Mouse (Mus musculus): ENCODE measurements around the gene Ccdc71. TPM values are rescaled to one million over a fixed set of nuclear protein-coding genes. Genes with fewer than 3 reads are reported as not detected.

Ccdc71 gene
- 47.1 and 52.8 TPM in 2 replicates for polyA plus RNA-seq (2015; fragmentation: Nextera tagmentation; extraction: Ambion mirVana)

DNA sequence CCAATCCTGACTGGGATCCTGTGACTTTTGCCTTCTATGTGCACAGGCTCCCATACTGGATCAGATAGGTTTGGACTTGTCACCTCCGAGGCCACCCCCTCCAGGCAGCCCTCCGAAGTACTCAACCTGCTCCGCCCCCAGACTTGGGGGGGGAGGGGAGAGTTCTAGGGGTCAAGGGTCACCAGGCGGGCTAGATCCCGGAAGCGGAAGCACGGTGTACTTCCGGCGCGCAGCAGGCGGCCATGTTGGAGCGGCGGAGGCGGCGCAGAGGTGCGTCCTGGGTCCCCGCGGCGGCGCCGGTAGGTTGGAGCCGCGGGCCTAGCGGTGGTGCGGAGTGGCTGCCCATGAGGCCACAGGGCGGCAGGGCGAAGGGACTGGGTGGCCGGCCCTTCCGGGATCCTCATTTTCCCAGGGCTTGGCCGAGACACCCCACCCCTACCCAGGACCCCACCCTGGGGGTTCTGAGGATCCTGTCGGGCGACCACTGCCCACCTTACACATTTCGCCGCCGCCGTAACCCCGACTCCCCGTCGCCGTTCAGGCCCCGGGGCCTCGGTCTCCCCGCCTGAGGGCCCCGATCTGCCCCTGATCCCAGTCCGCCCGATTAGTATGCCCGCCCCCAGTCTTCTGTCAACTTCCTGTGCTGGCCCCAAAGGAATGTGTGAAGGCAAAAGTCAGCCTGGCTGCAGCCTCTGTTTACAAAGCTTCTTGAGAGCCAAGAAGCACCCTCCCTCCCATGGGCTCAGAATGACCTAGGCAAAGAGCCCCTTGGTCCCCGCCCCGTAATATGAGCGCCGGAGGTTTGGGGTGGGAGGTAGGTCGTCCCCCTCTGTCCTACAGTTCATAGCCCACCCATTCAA, at the start of gene Ccdc71:
Ccdc71 (plus strand) TSS at position 209 of the 860 bp plus-strand sequence.

DNA sequence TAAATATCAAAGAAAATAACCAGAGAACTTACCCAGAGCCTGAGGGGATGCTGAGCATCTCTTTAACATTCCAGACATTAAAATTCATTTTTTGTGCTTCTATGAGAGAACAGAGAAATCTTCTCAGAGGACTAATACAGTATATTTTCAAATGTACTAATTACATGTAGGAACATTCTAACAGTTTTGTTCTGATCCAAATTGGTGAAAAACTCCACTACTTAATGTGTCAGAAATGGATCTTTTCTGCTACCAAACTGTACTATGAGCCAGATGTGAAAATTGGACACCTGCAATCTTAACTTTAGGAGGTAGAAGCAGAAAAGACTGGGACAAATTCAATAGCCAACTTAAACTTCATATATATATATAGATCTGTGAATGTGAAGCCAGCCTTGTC, 31.9 kb upstream of the Ccdc71 start, which contains the start of gene Ccdc36:
Ccdc36 (minus strand) TSS at position 101 of the 400 bp plus-strand sequence.

DNA sequence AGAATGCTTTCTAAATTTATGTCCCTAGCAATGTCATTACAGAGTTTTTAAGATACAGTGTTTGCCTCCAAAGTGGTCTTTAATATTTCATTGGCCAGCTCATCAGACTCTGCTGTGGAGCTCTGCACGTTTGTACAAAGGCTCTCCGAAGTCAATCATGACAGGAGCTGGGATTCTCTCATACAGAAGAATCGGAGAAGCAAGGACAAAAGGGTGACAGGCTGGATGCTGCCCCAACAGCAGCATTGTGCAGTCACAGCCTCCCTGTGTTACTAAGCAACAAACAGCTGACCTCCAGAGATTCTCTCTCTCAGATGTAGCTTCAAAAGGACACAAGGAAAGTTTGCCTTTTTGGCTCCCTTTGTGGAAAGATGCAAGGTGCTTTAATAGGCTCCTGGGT, 24.1 kb upstream of the Ccdc71 start, which contains the start of gene BC048562:
BC048562 (plus strand) TSS at position 301 of the 400 bp plus-strand sequence.

DNA sequence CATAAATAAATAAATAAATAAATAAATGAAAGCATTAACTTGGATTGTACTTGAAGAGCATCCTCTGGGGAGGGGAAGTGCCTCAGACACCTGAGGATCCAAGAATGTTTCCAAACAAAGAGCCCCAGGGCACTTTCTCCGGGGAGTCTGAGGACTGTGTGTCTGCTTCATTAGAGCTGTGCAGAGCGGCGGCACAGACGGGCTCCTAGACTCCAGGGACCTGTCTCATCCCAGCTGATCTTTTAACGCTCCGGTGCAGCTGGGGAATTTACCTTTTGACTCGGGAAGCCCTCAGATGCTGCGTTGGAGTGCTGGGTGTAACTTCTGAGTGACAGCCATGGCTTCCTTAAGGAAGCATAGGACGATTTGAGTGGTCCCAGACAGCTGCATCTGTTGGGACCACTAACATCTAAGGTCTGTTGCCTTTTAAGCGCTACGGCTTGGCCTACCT, 879 bp downstream of the Ccdc71 start, which contains the start of gene Klhdc8b:
Klhdc8b (minus strand) TSS at position 401 of the 451 bp plus-strand sequence.

DNA sequence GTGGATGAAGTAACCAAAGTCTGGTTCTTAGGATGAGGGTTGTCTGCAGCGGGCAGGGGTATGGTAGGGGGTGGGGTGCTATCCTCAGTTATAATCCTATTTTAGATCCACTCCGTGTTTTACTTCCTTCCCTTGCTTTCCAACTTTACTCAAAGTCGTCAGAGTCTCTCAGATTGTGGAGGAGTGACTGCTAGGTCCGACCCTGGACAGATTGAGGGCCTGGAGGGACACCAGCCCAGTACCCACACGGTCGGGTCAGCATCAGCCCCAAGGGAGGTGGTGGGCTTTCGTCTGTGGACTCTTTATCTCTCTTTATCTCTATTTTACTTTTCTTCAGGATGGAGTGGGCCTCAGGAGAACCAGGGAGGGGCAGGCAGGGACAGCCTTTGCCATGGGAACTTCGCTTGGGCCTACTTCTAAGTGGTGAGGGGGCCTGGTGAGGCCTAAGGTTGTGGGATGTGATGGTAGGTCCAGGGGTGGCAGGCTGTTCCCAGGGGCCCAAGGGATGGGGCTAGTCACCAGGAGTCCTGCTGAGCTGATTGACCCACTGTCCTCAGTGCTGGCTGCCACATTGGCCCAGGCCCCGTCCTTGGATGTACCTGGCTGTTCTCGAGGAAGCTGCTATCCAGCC, 19.5 kb downstream of the Ccdc71 start, which contains the start of gene Lamb2:
Lamb2 (plus strand) TSS at position 16 of the 631 bp plus-strand sequence.

DNA sequence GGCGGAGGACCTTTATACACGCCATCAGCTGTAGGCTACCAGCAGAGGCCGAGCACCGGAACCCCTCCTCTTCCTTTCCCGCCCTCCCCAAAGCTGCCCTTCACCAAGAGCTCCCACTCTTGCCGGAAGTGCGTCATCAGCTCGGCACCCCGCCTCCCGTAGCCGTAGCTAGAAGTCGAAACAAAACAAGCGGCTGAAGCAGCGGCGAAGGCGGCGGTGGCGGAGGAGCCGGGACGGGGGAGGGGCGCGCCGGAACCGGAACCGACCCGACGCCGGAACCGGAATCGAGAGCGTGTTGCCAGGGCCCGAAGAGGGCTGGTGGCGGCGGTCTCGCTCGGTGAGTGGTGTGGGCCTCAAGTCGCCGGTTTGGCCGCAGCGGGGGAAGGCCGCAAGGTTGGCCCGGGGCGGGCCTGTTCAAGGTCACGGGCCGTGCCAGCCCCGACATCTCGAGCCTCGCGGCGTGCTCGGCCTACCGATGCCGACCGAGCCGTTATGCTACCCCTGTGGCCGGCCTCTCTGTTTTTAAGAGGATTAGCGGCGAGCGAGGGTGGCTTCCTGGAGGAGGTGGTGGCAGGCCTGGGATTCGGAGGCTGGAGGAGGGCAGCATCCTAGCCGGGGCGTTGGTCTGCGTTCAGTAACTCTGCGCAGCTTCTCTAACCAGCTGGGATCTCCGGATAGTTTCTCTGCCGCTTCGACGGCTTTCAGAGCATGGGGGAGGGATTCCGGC, 30.4 kb downstream of the Ccdc71 start, which contains the start of gene Usp19:
Usp19 (plus strand) TSS at position 44 of the 727 bp plus-strand sequence.

DNA sequence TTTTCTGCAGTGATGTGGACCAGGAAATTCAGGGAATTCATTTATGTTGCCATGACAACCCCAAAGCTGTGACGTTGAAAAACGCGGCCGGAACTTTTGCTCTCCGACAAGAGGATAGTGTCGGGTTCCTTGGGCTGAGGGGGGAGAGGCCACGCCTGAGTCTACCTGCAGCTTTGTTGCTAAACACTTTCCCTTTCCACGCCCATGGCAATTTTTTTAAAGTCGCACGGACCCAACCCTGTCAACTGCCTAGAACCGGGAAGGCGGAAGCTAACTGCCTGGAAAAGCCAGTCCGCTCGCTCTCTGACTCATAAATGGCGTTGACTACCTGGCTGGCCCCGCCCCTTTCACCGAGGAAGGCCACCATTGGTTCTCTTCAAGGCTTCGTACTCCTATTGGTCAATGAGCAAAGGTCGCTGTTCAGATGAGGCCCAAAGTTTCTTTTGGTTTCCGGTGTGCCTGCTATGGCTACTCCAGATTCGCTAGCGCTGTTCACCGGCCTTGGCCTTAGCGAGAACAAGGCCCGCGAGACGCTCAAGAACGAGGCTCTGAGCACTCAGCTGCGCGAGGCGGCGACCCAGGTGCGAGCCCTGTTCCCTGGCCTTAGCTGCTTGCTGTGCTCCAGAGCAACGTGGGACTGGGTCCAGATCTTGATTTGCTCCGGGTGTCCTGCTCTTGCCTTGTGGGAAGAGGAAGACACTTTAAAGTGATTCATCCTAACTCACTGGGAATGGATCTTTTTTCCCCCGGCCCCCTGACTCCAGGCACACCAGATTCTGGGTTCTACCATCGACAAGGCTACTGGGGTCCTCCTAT, 47.5 kb downstream of the Ccdc71 start, which contains the start of gene Qars:
Qars (plus strand) TSS at position 88 of the 816 bp plus-strand sequence.

Other genes with a start within 250 kb of the Ccdc71 start
- 74.1 and 75.7 TPM in 2 replicates for gene Dag1, start 196.6 kb upstream of the Ccdc71 start, polyA plus RNA-seq (2015; fragmentation: Nextera tagmentation; extraction: Ambion mirVana)
- gene Nicn1, start 170.1 kb upstream of the Ccdc71 start, polyA plus RNA-seq (2015; fragmentation: Nextera tagmentation; extraction: Ambion mirVana), result 112 and 121 TPM in 2 replicates
- 30.6 and 33.3 TPM in 2 replicates for gene Amt, start 163.7 kb upstream of the Ccdc71 start, polyA plus RNA-seq (2015; fragmentation: Nextera tagmentation; extraction: Ambion mirVana)
- 249 and 260 TPM in 2 replicates for gene Rhoa, start 154.4 kb upstream of the Ccdc71 start, polyA plus RNA-seq (2015; fragmentation: Nextera tagmentation; extraction: Ambion mirVana)
- 69.9 and 77.0 TPM in 2 replicates for gene Tcta, start 154.4 kb upstream of the Ccdc71 start, polyA plus RNA-seq (2015; fragmentation: Nextera tagmentation; extraction: Ambion mirVana)
- gene Gpx1, start 121.6 kb upstream of the Ccdc71 start, polyA plus RNA-seq (2015; fragmentation: Nextera tagmentation; extraction: Ambion mirVana), result 433 and 522 TPM in 2 replicates
- 72.1 and 82.6 TPM in 2 replicates for gene Usp4, start 112.7 kb upstream of the Ccdc71 start, polyA plus RNA-seq (2015; fragmentation: Nextera tagmentation; extraction: Ambion mirVana)
- 0.32 and 1.1 TPM in 2 replicates for gene 1700102P08Rik, start 67.7 kb upstream of the Ccdc71 start, polyA plus RNA-seq (2015; fragmentation: Nextera tagmentation; extraction: Ambion mirVana)
- gene Ccdc36, start 32.0 kb upstream of the Ccdc71 start, polyA plus RNA-seq (2015; fragmentation: Nextera tagmentation; extraction: Ambion mirVana), result 1.4 and 1.6 TPM in 2 replicates
- not detected in 2 replicates for gene BC048562, start 24.0 kb upstream of the Ccdc71 start, polyA plus RNA-seq (2015; fragmentation: Nextera tagmentation; extraction: Ambion mirVana)
- gene Klhdc8b, start 1.1 kb downstream of the Ccdc71 start, polyA plus RNA-seq (2015; fragmentation: Nextera tagmentation; extraction: Ambion mirVana), result 46.3 and 48.3 TPM in 2 replicates
- 16.0 and 18.2 TPM in 2 replicates for gene Lamb2, start 19.2 kb downstream of the Ccdc71 start, polyA plus RNA-seq (2015; fragmentation: Nextera tagmentation; extraction: Ambion mirVana)
- gene Usp19, start 30.1 kb downstream of the Ccdc71 start, polyA plus RNA-seq (2015; fragmentation: Nextera tagmentation; extraction: Ambion mirVana), result 47.0 and 53.7 TPM in 2 replicates
- gene Qars, start 47.2 kb downstream of the Ccdc71 start, polyA plus RNA-seq (2015; fragmentation: Nextera tagmentation; extraction: Ambion mirVana), result 52.8 and 54.8 TPM in 2 replicates
- gene Qrich1, start 56.3 kb downstream of the Ccdc71 start, polyA plus RNA-seq (2015; fragmentation: Nextera tagmentation; extraction: Ambion mirVana), result 74.5 and 75.7 TPM in 2 replicates
- gene Impdh2, start 99.8 kb downstream of the Ccdc71 start, polyA plus RNA-seq (2015; fragmentation: Nextera tagmentation; extraction: Ambion mirVana), result 102 and 104 TPM in 2 replicates
- gene Ndufaf3, start 106.9 kb downstream of the Ccdc71 start, polyA plus RNA-seq (2015; fragmentation: Nextera tagmentation; extraction: Ambion mirVana), result 93.4 and 94.7 TPM in 2 replicates
- 240 and 273 TPM in 2 replicates for gene Dalrd3, start 109.4 kb downstream of the Ccdc71 start, polyA plus RNA-seq (2015; fragmentation: Nextera tagmentation; extraction: Ambion mirVana)
- gene Wdr6, start 118.2 kb downstream of the Ccdc71 start, polyA plus RNA-seq (2015; fragmentation: Nextera tagmentation; extraction: Ambion mirVana), result 215 and 248 TPM in 2 replicates
- gene P4htm, start 137.1 kb downstream of the Ccdc71 start, polyA plus RNA-seq (2015; fragmentation: Nextera tagmentation; extraction: Ambion mirVana), result 48.8 and 51.4 TPM in 2 replicates
- gene Arih2, start 188.9 kb downstream of the Ccdc71 start, polyA plus RNA-seq (2015; fragmentation: Nextera tagmentation; extraction: Ambion mirVana), result 29.1 and 32.9 TPM in 2 replicates
- gene Slc25a20, start 201.6 kb downstream of the Ccdc71 start, polyA plus RNA-seq (2015; fragmentation: Nextera tagmentation; extraction: Ambion mirVana), result 46.2 and 46.9 TPM in 2 replicates
- gene Prkar2a, start 228.8 kb downstream of the Ccdc71 start, polyA plus RNA-seq (2015; fragmentation: Nextera tagmentation; extraction: Ambion mirVana), result 45.1 and 46.4 TPM in 2 replicates